ENCODE assay signal across 12 mouse cellular contexts in genomic region chr3:30004888-30005405, GRCm38 (mm10).
DNase-seq lines count a peak whose midpoint lies in the region; ATAC-seq and TF ChIP-seq lines count a peak whose summit lies in the region.
"Had no signal": no experiment of that assay in that cellular context is flagged by ENCODE, and none has a peak within 500 bp of the region (broad histone marks: within the 10 kb centered on the region; RNA-seq: fewer than 3 reads in every experiment).

No protein-coding gene starts in this region.

- no peak for TF ChIP-seq EP300 in CH12.LX (IDR thresholded peaks at IDR 0.05; ENCODE audit: low read length)

- H3K4me2 ChIP-seq in forebrain, embryonic 14.5 days (ENCODE audit: low read length): no peak overlapping the region
- H3K4me2 ChIP-seq in CH12.LX (ENCODE audit: insufficient read depth, low read depth, poor library complexity, severe bottlenecking): peak overlapping the region; percentile 36; the same call in 1 of the 2 replicates
- peak overlapping the region; percentile 39 for H3K4me2 ChIP-seq in kidney, postnatal 0 days (ENCODE audit: low read length)

- no peaks in the 10 kb centered on the region for H3K4me1 ChIP-seq in forebrain, embryonic 14.5 days (ENCODE audit: control insufficient read depth, insufficient read depth, low read length)
- peaks cover 16% of the 10 kb centered on the region for H3K4me1 ChIP-seq in forebrain, embryonic 10.5 days
- H3K4me1 ChIP-seq in CH12.LX (ENCODE audit: control insufficient read depth in 1 of 2, insufficient read depth in 2 of 2): no peaks in the 10 kb centered on the region
- peaks cover 7% of the 10 kb centered on the region for H3K4me1 ChIP-seq in kidney, postnatal 0 days (replicated peaks; ENCODE audit: insufficient read depth, low read length)

- no peak for TF ChIP-seq RAD21 in CH12.LX (IDR thresholded peaks at IDR 0.05; ENCODE audit: low read depth, low read length)

- no peak overlapping the region for H3K9ac ChIP-seq in forebrain, embryonic 14.5 days (ENCODE audit: low read length)
- no peak overlapping the region for H3K9ac ChIP-seq in CH12.LX (ENCODE audit: insufficient read depth, low read depth)
- H3K9ac ChIP-seq in kidney, postnatal 0 days (ENCODE audit: low read depth, low read length): no peak overlapping the region
- H3K9ac ChIP-seq: liver, embryonic 14.5 days had no signal

- no peak for TF ChIP-seq CTCF in CH12.LX (conservative IDR thresholded peaks at IDR 0.05 in 1 of 2, IDR thresholded peaks at IDR 0.05 in 1 of 2; ENCODE audit: low read depth in 2 of 2, low read length in 2 of 2)
- no peak for TF ChIP-seq CTCF in kidney, postnatal 0 days (IDR thresholded peaks at IDR 0.05; ENCODE audit: low read depth)

- no peaks in the 10 kb centered on the region for H3K36me3 ChIP-seq in forebrain, embryonic 14.5 days (ENCODE audit: control insufficient read depth, insufficient read depth, low read length)
- H3K36me3 ChIP-seq in forebrain, embryonic 10.5 days (replicated peaks): 0 out of 2 replicates have a peak, but pooled peaks cover 2% of the 10 kb centered on the region
- no peaks in the 10 kb centered on the region for H3K36me3 ChIP-seq in CH12.LX (replicated peaks in 1 of 2; ENCODE audit: control insufficient read depth in 1 of 2, insufficient read depth in 1 of 2, low read length in 1 of 2)
- H3K36me3 ChIP-seq in kidney, postnatal 0 days (ENCODE audit: insufficient read depth, low read length): no peaks in the 10 kb centered on the region
- H3K36me3 ChIP-seq: G1E had no signal

- H3K9me3 ChIP-seq in forebrain, embryonic 14.5 days (replicated peaks; ENCODE audit: control insufficient read depth, low read length): no peaks in the 10 kb centered on the region
- no peaks in the 10 kb centered on the region for H3K9me3 ChIP-seq in forebrain, embryonic 10.5 days
- H3K9me3 ChIP-seq in CH12.LX (replicated peaks; ENCODE audit: low read length): no peaks in the 10 kb centered on the region
- H3K9me3 ChIP-seq in kidney, postnatal 0 days (replicated peaks; ENCODE audit: low read length): no peaks in the 10 kb centered on the region
- H3K9me3 ChIP-seq: G1E had no signal

- no peak overlapping the region for H3K27ac ChIP-seq in forebrain, embryonic 14.5 days (ENCODE audit: low read depth, low read length)
- no peak overlapping the region for H3K27ac ChIP-seq in forebrain, embryonic 10.5 days
- no peak overlapping the region for H3K27ac ChIP-seq in CH12.LX (ENCODE audit: insufficient read depth, low read depth)
- H3K27ac ChIP-seq in kidney, postnatal 0 days: peak overlapping the region; percentile 75
- H3K27ac ChIP-seq: liver, embryonic 14.5 days had no signal

- DNase-seq in forebrain, embryonic 14.5 days (ENCODE audit: low spot score): peak; percentile 39
- no peak for DNase-seq in forebrain, embryonic 10.5 days (ENCODE audit: extremely low spot score, low spot score)
- DNase-seq in kidney, adult 11 months: peak; percentile 63
- DNase-seq in kidney, adult 18-20 months: no peak
- no peak for DNase-seq in CH12.LX (ENCODE audit: extremely low read depth)
- no peak for DNase-seq in kidney, postnatal 0 days (ENCODE audit: low spot score)
- no peak for DNase-seq in frontal cortex, postnatal 14 days (ENCODE audit: low spot score in 2 of 2)
- DNase-seq in urinary bladder, postnatal 36 days (ENCODE audit: low spot score in 2 of 2): no peak
- DNase-seq: cerebellum, postnatal 36 days had no signal

- dilution Hi-C loops in CH12.LX (cut with MboI; ENCODE audit: extremely low pct_ligation_motif_present, extremely low pct_unique_long_range_greater_than_20kb, low sequenced_read_pairs): no loop called here

- in situ Hi-C loops in CH12.LX (cut with MboI; ENCODE audit: low pct_ligation_motif_present, low pct_unique_long_range_greater_than_20kb, low sequenced_read_pairs): no loop called here

- ATAC-seq in forebrain, embryonic 14.5 days: no peak
- ATAC-seq in kidney, postnatal 0 days (replicated peaks; ENCODE audit: low FRiP score, low read depth): peak; percentile 78
- ATAC-seq: inflammation-experienced regulatory T-cells, adult 6 months had no signal

- no peaks in the 10 kb centered on the region for H3K79me2 ChIP-seq in CH12.LX (replicated peaks; ENCODE audit: control insufficient read depth, extremely low read depth, insufficient read depth, poor library complexity, severe bottlenecking)

- no peak overlapping the region for H3K4me3 ChIP-seq in forebrain, embryonic 14.5 days (ENCODE audit: low read depth, low read length)
- H3K4me3 ChIP-seq in forebrain, embryonic 10.5 days: no peak overlapping the region
- H3K4me3 ChIP-seq in CH12.LX (replicated peaks in 1 of 3; ENCODE audit: low read depth in 2 of 3, low read length in 2 of 3, poor library complexity in 1 of 3): no peak overlapping the region
- H3K4me3 ChIP-seq in kidney, postnatal 0 days (replicated peaks; ENCODE audit: low read depth, low read length): no peak overlapping the region

- 5% methylated on average over 8 of the region's 8 CpGs for WGBS in forebrain, embryonic 14.5 days
- WGBS in forebrain, embryonic 10.5 days: 45% methylated on average over 8 of the region's 8 CpGs
- WGBS in kidney, postnatal 0 days: 35% methylated on average over 8 of the region's 8 CpGs

- 0 out of 2 replicates have a peak, but pooled peaks cover 3% of the 10 kb centered on the region for H3K27me3 ChIP-seq in forebrain, embryonic 14.5 days (replicated peaks; ENCODE audit: control insufficient read depth, insufficient read depth, low read length)
- H3K27me3 ChIP-seq in forebrain, embryonic 10.5 days (ENCODE audit: poor library complexity, severe bottlenecking): no peaks in the 10 kb centered on the region
- H3K27me3 ChIP-seq in CH12.LX (replicated peaks): no peaks in the 10 kb centered on the region
- H3K27me3 ChIP-seq in kidney, postnatal 0 days (ENCODE audit: insufficient read depth, low read length): no peaks in the 10 kb centered on the region

- TF ChIP-seq POLR2A in CH12.LX (IDR thresholded peaks at IDR 0.05; ENCODE audit: low read depth, low read length): no peak

TF ChIP-seq in CH12.LX, 34 proteins besides CTCF, POLR2A, EP300 and RAD21:
- TF ChIP-seq MAX (IDR thresholded peaks at IDR 0.05; ENCODE audit: low read length) (no peak), UBTF (IDR thresholded peaks at IDR 0.05; ENCODE audit: low read depth, low read length) (no peak), BHLHE40 (IDR thresholded peaks at IDR 0.05; ENCODE audit: low read depth, low read length) (no peak), MAFK (IDR thresholded peaks at IDR 0.05; ENCODE audit: insufficient replicate concordance, low read length) (no peak), PAX5 (IDR thresholded peaks at IDR 0.05; ENCODE audit: low read length) (no peak), ZNF384 (IDR thresholded peaks at IDR 0.05; ENCODE audit: low read depth, low read length) (no peak), SIN3A (IDR thresholded peaks at IDR 0.05; ENCODE audit: low read length) (no peak), NRF1 (IDR thresholded peaks at IDR 0.05; ENCODE audit: low read depth, low read length) (no peak), RCOR1 (conservative IDR thresholded peaks at IDR 0.05; ENCODE audit: low read depth, low read length) (no peak), CHD2 (IDR thresholded peaks at IDR 0.05; ENCODE audit: low read length) (no peak), GABPA (IDR thresholded peaks at IDR 0.05; ENCODE audit: insufficient replicate concordance, low read depth, low read length) (no peak), POLR2AphosphoS2 (IDR thresholded peaks at IDR 0.05; ENCODE audit: low read depth, low read length) (no peak), USF2 (conservative IDR thresholded peaks at IDR 0.05; ENCODE audit: low read depth, low read length) (no peak)

Comparison
In these comparisons a context has a peak if more than half of its experiments do, and no peak if none do; other contexts are left out.
1. DNase-seq: peak in forebrain, embryonic 14.5 days (single experiment) and kidney, adult 11 months (single experiment); none in forebrain, embryonic 10.5 days (single experiment), kidney, adult 18-20 months (single experiment), CH12.LX (single experiment), kidney, postnatal 0 days (single experiment), frontal cortex, postnatal 14 days (0 of 2) and urinary bladder, postnatal 36 days (0 of 2).